Mouse (Mus musculus) liver, postnatal 0 days (tissue): ENCODE results near the gene Krtap4-13.

Experiments
- CTCF ChIP-seq: sonication (generic); IDR thresholded peaks from 2 replicates; pipeline ENCODE4 v1.5.1; 2016; ENCODE audit warnings: antibody characterized with exemption, low read depth
- EP300 ChIP-seq: IDR thresholded peaks from 2 replicates; pipeline ENCODE4 v1.6.1; 2016; ENCODE audit warnings: antibody characterized with exemption, low read depth, mild to moderate bottlenecking

- TF ChIP-seq CTCF (no peak), EP300 (no peak)
Measured at GRCm38 (mm10) chr11:99842185-99842584, 32.5 kb upstream of the Krtap4-13 start.
